Mouse (Mus musculus): ENCODE measurements around the gene Gm44596. TPM values are rescaled to one million over a fixed set of nuclear protein-coding genes. Genes with fewer than 3 reads are reported as not detected.
A peak's percentile ranks its signal among the peaks of the same experiment; 100 is the strongest.

Gm44596 gene
- polyA plus RNA-seq, 1 experiment, result not detected

- H3K4me3 ChIP-seq (ENCODE audit: insufficient read depth, poor library complexity, severe bottlenecking), result no peak overlapping the region
- no peaks in the 10 kb centered on the region for H3K79me3 ChIP-seq (ENCODE audit: low read depth)
- H3ac ChIP-seq (ENCODE audit: control insufficient read depth, insufficient read length, low read depth), result no peak overlapping the region
- H3K79me2 ChIP-seq (ENCODE audit: control insufficient read depth, insufficient read depth), result no peaks in the 10 kb centered on the region
- no peaks in the 10 kb centered on the region for H3K27me3 ChIP-seq (ENCODE audit: control insufficient read depth, insufficient read depth, insufficient read length)
- H3K36me3 ChIP-seq (ENCODE audit: control insufficient read depth, insufficient read depth), result no peaks in the 10 kb centered on the region
- TF ChIP-seq MAX (IDR thresholded peaks at IDR 0.05) (no peak), MYOG (IDR thresholded peaks at IDR 0.05; ENCODE audit: control insufficient read depth, extremely low read depth, insufficient read length) (no peak), FOSL1 (IDR thresholded peaks at IDR 0.05; ENCODE audit: insufficient read depth, low read length, poor library complexity, severe bottlenecking) (no peak), CEBPB (IDR thresholded peaks at IDR 0.05; ENCODE audit: low read depth) (no peak), CTCF (IDR thresholded peaks at IDR 0.05; ENCODE audit: control insufficient read depth, insufficient read depth, insufficient read length) (no peak), USF1 (IDR thresholded peaks at IDR 0.05; ENCODE audit: low read depth) (no peak), MYOD1 (IDR thresholded peaks at IDR 0.05; ENCODE audit: control insufficient read depth, insufficient read length, low read depth) (no peak)
These were observed 24.3 kb downstream of the Gm44596 start for GRCm38 (mm10) chr6:128399421-128400185.

- Histone ChIP-seq H3ac (ENCODE audit: control insufficient read depth, insufficient read length, low read depth) (no peak overlapping the region), H3K27me3 (ENCODE audit: control insufficient read depth, insufficient read depth, insufficient read length) (no peaks in the 10 kb centered on the region), H3K36me3 (ENCODE audit: control insufficient read depth, insufficient read depth) (peaks cover 27% of the 10 kb centered on the region), H3K79me3 (ENCODE audit: low read depth) (no peaks in the 10 kb centered on the region), H3K79me2 (ENCODE audit: control insufficient read depth, insufficient read depth) (no peaks in the 10 kb centered on the region), H3K4me3 (ENCODE audit: insufficient read depth, poor library complexity, severe bottlenecking) (no peak overlapping the region)
- TF ChIP-seq USF1 (IDR thresholded peaks at IDR 0.05; ENCODE audit: low read depth), result no peak
These were observed 29.4 kb downstream of the Gm44596 start for GRCm38 (mm10) chr6:128404708-128405107.

GRCm38 (mm10) chr6:128408544-128409125 is 33.3 kb downstream of the Gm44596 start:
- H3K79me3 ChIP-seq (ENCODE audit: low read depth), result no peaks in the 10 kb centered on the region
- no peaks in the 10 kb centered on the region for H3K79me2 ChIP-seq (ENCODE audit: control insufficient read depth, insufficient read depth)
- no peak overlapping the region for H3ac ChIP-seq (ENCODE audit: control insufficient read depth, insufficient read length, low read depth)
- no peak overlapping the region for H3K4me3 ChIP-seq (ENCODE audit: insufficient read depth, poor library complexity, severe bottlenecking)
- TF ChIP-seq CEBPB (IDR thresholded peaks at IDR 0.05; ENCODE audit: low read depth) (no peak), FOSL1 (IDR thresholded peaks at IDR 0.05; ENCODE audit: insufficient read depth, low read length, poor library complexity, severe bottlenecking) (no peak), MYOG (IDR thresholded peaks at IDR 0.05; ENCODE audit: control insufficient read depth, extremely low read depth, insufficient read length) (no peak), MYOD1 (IDR thresholded peaks at IDR 0.05; ENCODE audit: control insufficient read depth, insufficient read length, low read depth) (no peak), CTCF (IDR thresholded peaks at IDR 0.05; ENCODE audit: control insufficient read depth, insufficient read depth, insufficient read length) (no peak), MAX (IDR thresholded peaks at IDR 0.05) (no peak), USF1 (IDR thresholded peaks at IDR 0.05; ENCODE audit: low read depth) (no peak)
- H3K27me3 ChIP-seq (ENCODE audit: control insufficient read depth, insufficient read depth, insufficient read length), result no peaks in the 10 kb centered on the region
- H3K36me3 ChIP-seq (ENCODE audit: control insufficient read depth, insufficient read depth), result peaks cover 59% of the 10 kb centered on the region

- TF ChIP-seq CEBPB (IDR thresholded peaks at IDR 0.05; ENCODE audit: low read depth), result no peak
- TF ChIP-seq CTCF (IDR thresholded peaks at IDR 0.05; ENCODE audit: control insufficient read depth, insufficient read depth, insufficient read length), result no peak
- no peaks in the 10 kb centered on the region for H3K27me3 ChIP-seq (ENCODE audit: control insufficient read depth, insufficient read depth, insufficient read length)
- H3K79me3 ChIP-seq (ENCODE audit: low read depth), result no peaks in the 10 kb centered on the region
- H3K79me2 ChIP-seq (ENCODE audit: control insufficient read depth, insufficient read depth), result no peaks in the 10 kb centered on the region
- H3K4me3 ChIP-seq (ENCODE audit: insufficient read depth, poor library complexity, severe bottlenecking), result no peak overlapping the region
- peaks cover 59% of the 10 kb centered on the region for H3K36me3 ChIP-seq (ENCODE audit: control insufficient read depth, insufficient read depth)
- H3ac ChIP-seq (ENCODE audit: control insufficient read depth, insufficient read length, low read depth), result no peak overlapping the region
These were observed 35.0 kb downstream of the Gm44596 start for GRCm38 (mm10) chr6:128410305-128410704.

GRCm38 (mm10) chr6:128411115-128411514 is 35.8 kb downstream of the Gm44596 start:
- TF ChIP-seq CTCF (IDR thresholded peaks at IDR 0.05; ENCODE audit: control insufficient read depth, insufficient read depth, insufficient read length) (peak; percentile 55), MAX (IDR thresholded peaks at IDR 0.05) (no peak)
- Histone ChIP-seq H3K79me3 (ENCODE audit: low read depth) (no peaks in the 10 kb centered on the region), H3K36me3 (ENCODE audit: control insufficient read depth, insufficient read depth) (peaks cover 56% of the 10 kb centered on the region), H3K27me3 (ENCODE audit: control insufficient read depth, insufficient read depth, insufficient read length) (no peaks in the 10 kb centered on the region), H3ac (ENCODE audit: control insufficient read depth, insufficient read length, low read depth) (no peak overlapping the region), H3K79me2 (ENCODE audit: control insufficient read depth, insufficient read depth) (no peaks in the 10 kb centered on the region), H3K4me3 (ENCODE audit: insufficient read depth, poor library complexity, severe bottlenecking) (no peak overlapping the region)

GRCm38 (mm10) chr6:128416169-128416568 is 40.9 kb downstream of the Gm44596 start:
- H3K27me3 ChIP-seq (ENCODE audit: control insufficient read depth, insufficient read depth, insufficient read length), result no peaks in the 10 kb centered on the region
- H3K36me3 ChIP-seq (ENCODE audit: control insufficient read depth, insufficient read depth), result peaks cover 32% of the 10 kb centered on the region
- peaks cover 21% of the 10 kb centered on the region for H3K79me3 ChIP-seq (ENCODE audit: low read depth)
- peaks cover 41% of the 10 kb centered on the region for H3K79me2 ChIP-seq (ENCODE audit: control insufficient read depth, insufficient read depth)
- H3ac ChIP-seq (ENCODE audit: control insufficient read depth, insufficient read length, low read depth), result no peak overlapping the region
- H3K4me3 ChIP-seq (ENCODE audit: insufficient read depth, poor library complexity, severe bottlenecking), result no peak overlapping the region
- no peak for TF ChIP-seq CEBPB (IDR thresholded peaks at IDR 0.05; ENCODE audit: low read depth)
- no peak for TF ChIP-seq MAX (IDR thresholded peaks at IDR 0.05)
- TF ChIP-seq MYOD1 (IDR thresholded peaks at IDR 0.05; ENCODE audit: control insufficient read depth, insufficient read length, low read depth), result no peak
- TF ChIP-seq FOSL1 (IDR thresholded peaks at IDR 0.05; ENCODE audit: insufficient read depth, low read length, poor library complexity, severe bottlenecking), result no peak
- TF ChIP-seq MYOG (IDR thresholded peaks at IDR 0.05; ENCODE audit: control insufficient read depth, extremely low read depth, insufficient read length), result no peak
- no peak for TF ChIP-seq CTCF (IDR thresholded peaks at IDR 0.05; ENCODE audit: control insufficient read depth, insufficient read depth, insufficient read length)
- TF ChIP-seq USF1 (IDR thresholded peaks at IDR 0.05; ENCODE audit: low read depth), result no peak

All from C2C12 (cell line).